Mouse (Mus musculus) embryonic facial prominence, embryonic 10.5 days (tissue): ENCODE measurements around the gene Nf1. TPM values are rescaled to one million over a fixed set of nuclear protein-coding genes. Genes with fewer than 3 reads are reported as not detected.
"Not testable (repeated sequence)": the region's sequence is repeated elsewhere in the genome, so short reads cannot be mapped to it uniquely, and the experiment has no call there.

ENCODE experiments used
- DNase-seq: peaks from one replicate; pipeline ENCODE4 v3.0.0-alpha.2; 2017; ENCODE audit warnings: low spot score
- H3K27ac ChIP-seq: fragments of 300-500 bp; sonication (generic); replicated peaks from 2 replicates; pipeline ENCODE4 v1.5.1; 2016; ENCODE audit warnings: mild to moderate bottlenecking
- H3K27me3 ChIP-seq: fragments of 300-500 bp; sonication (generic); replicated peaks from 2 replicates; pipeline ENCODE4 v1.6.1; 2016; ENCODE audit warnings: low read depth, mild to moderate bottlenecking; ENCODE audit not compliant: poor library complexity, severe bottlenecking
- H3K36me3 ChIP-seq: fragments of 300-500 bp; sonication (generic); replicated peaks from 2 replicates; pipeline ENCODE4 v1.6.1; 2016; ENCODE audit warnings: mild to moderate bottlenecking, moderate library complexity
- H3K4me1 ChIP-seq: fragments of 300-500 bp; sonication (generic); 2 replicates; pipeline ENCODE4 v1.6.1; 2016
- H3K4me3 ChIP-seq: fragments of 300-500 bp; sonication (generic); 2 replicates; pipeline ENCODE4 v1.5.1; 2016; ENCODE audit warnings: mild to moderate bottlenecking, moderate library complexity
- H3K9me3 ChIP-seq: fragments of 300-500 bp; sonication (generic); 2 replicates; pipeline ENCODE4 v1.6.1; 2016; ENCODE audit warnings: mild to moderate bottlenecking
- WGBS: fragments of 180-500 bp; shearing (Covaris S2); methylation state at CpG from one replicate; pipeline ENCODE4 v1.1.7; 2016; 5-methylcytosine and 5-hydroxymethylcytosine counted together
- polyA plus RNA-seq: library from polyadenylated mRNA; unstranded; fragments of >200 nt; fragmentation: Nextera tagmentation; extraction: Ambion mirVana; gene quantifications from 2 replicates; pipeline ENCODE4 v1.2.1, GENCODE M21; 2016

The Nf1 gene
- 6.5 and 7.7 TPM in 2 replicates for polyA plus RNA-seq

DNA sequence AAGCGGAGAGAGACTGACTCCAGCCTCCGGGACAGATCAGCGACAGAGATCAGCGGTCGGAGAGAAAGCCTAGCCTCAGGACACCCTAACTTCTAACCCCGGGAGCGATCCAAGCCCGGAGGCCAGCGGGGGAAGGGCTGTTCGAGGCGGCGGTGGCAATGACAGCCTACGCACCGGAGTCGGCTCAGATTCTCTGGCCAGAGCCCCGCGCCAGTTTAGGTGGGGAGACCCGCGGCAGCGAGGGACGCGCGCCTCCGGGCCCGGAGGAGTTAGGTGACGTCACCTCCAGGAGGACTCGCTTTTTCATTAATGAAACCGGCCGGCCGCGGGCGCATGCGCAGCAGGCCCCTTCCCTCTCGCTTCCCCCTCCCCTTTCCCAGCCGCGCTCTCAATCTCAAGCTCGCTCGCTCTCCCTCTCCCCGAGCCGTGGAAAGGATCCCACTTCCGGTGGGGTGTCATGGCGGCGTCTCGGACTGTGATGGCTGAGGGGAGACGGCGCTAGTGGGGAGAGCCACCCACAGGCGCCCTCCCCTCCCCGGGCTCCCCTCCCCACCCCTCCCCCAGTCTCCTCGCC, at the start of gene Nf1:
Gene Nf1, plus strand, starts transcription at position 460 of the 574 bp plus-strand sequence.
- Histone ChIP-seq H3K36me3 (peaks cover 37% of the 10 kb centered on the region), H3K27ac (peak within 1 kb of the TSS; percentile 100), H3K4me1 (peaks cover 17% of the 10 kb centered on the region), H3K4me3 (peak within 1 kb of the TSS; percentile 100), H3K27me3 (0 out of 2 replicates have a peak, but pooled peaks cover 7% of the 10 kb centered on the region), H3K9me3 (peaks cover 6% of the 10 kb centered on the region; the same call in 1 of the 2 replicates)
- WGBS: under 1% methylated on average over 49 of the region's 49 CpGs
- peak; percentile 98 for DNase-seq

DNA sequence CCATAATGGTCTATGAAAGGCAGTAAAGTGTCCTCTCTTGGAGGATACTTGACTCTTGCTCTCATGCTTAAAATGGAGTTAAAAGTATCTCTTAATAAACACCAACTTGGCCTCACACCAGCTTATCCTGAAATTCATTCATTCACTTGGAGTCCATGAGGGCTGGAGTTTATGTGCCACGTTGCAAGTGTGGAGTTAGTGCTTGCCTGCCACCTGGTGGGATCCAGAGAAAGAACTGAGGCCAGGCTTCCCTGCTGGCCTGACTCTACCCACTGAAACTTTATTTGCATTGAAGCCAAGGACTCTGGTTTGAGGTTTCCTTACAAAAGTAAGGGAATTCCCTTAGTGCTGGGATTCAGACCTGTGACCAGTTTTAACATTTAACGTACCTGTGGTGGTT, 49.0 kb upstream of the Nf1 start:
- DNase-seq: peak; percentile 24
- Histone ChIP-seq H3K4me1 (peaks cover 13% of the 10 kb centered on the region), H3K9me3 (no peaks in the 10 kb centered on the region), H3K27ac (no peak overlapping the region), H3K4me3 (no peak overlapping the region), H3K36me3 (no peaks in the 10 kb centered on the region), H3K27me3 (no peaks in the 10 kb centered on the region)
- WGBS: 50% methylated on average over 2 of the region's 2 CpGs

DNA sequence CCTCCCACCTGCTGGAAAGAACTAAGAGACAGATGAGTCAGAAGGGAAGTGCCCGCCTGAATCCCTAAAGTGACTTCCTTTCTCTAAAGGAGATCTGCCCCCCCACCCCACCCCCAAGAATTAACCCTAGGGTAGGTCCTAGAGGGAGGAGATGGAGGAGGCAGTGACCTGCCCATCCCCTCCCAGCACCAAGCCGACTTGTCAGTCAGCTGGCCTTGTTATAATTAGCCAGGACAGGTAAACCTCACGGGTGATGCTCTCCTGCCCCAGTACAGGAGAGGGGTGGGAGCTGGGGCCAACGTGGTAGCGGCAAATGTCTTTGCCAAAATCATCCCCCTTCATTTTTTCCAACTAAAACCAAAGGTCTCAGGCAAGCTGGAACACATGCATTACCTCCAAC, 47.8 kb upstream of the Nf1 start:
- H3K4me3 ChIP-seq: no peak overlapping the region
- no peak overlapping the region for H3K27ac ChIP-seq
- no peaks in the 10 kb centered on the region for H3K9me3 ChIP-seq
- 69% methylated on average over 5 of the region's 5 CpGs for WGBS
- H3K36me3 ChIP-seq: no peaks in the 10 kb centered on the region
- H3K27me3 ChIP-seq: no peaks in the 10 kb centered on the region
- H3K4me1 ChIP-seq: peaks cover 10% of the 10 kb centered on the region
- DNase-seq: no peak

DNA sequence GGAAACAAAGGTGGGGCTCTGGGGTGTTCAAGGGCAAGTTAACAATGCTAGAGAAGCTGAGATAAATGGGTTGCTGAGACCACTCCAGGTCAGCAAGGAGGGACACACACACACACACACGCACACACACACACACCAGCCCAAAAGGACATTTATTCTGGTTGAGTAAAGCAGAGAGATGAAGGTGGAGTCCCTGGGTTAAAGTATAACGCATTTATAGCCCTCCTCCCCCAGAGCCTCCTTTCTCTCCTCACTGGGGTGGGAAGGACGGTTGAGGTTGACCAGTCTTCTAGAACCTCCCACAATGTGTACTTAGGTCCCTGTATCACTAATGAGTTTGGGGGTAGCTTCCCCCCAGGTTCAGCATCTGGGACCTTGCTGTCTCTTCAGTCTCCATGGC, 47.4 kb upstream of the Nf1 start:
- Histone ChIP-seq H3K4me1 (peaks cover 8% of the 10 kb centered on the region), H3K9me3 (no peaks in the 10 kb centered on the region), H3K27me3 (no peaks in the 10 kb centered on the region), H3K36me3 (no peaks in the 10 kb centered on the region), H3K4me3 (no peak overlapping the region), H3K27ac (no peak overlapping the region)
- DNase-seq: no peak
- WGBS: 83% methylated on average over 3 of the region's 3 CpGs

DNA sequence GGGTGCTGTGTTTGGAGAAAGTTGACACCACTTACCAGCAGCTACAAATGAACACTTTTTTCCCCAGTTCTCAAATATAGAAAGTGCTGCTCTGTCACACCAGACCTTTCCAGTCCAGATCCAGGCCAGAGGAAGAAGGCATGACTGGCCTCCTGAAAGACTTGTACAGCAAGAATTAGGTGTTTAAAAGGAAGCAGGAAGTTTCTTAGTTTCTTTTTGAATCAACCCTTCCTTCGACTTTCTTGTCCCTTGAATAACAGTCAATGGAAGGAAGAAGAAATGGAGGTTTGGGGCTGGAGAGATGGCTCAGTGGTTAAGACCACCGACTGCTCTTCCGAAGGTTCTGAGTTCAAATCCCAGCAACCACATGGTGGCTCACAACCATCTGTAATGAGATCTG, 46.5 kb upstream of the Nf1 start:
- Histone ChIP-seq H3K9me3 (no peaks in the 10 kb centered on the region), H3K4me3 (no peak overlapping the region), H3K36me3 (no peaks in the 10 kb centered on the region), H3K4me1 (peaks cover 2% of the 10 kb centered on the region; the same call in 1 of the 2 replicates), H3K27ac (no peak overlapping the region), H3K27me3 (no peaks in the 10 kb centered on the region)
- no peak for DNase-seq
- WGBS: 88% methylated on average over 3 of the region's 3 CpGs

DNA sequence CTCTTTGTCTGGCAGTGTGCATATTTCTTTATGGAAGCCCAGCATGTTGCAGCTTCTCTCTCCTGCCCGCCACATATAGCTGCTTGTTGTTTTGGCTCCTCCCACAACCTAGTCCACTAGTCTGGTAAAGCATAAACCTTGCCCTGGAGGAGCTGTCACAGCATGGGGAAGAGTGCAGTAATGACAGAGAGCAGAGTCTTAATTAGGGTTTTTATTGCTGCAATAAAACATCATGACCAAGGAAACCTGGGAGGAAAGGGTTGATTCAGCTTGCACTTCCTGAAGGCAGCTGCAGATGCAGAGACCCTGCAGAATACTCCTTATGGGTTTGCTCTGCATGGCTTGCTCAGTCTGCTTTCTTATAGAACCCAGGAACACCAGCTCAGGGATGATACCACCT, 45.5 kb upstream of the Nf1 start:
- Histone ChIP-seq H3K4me3 (no peak overlapping the region), H3K27ac (no peak overlapping the region), H3K4me1 (no peaks in the 10 kb centered on the region), H3K9me3 (no peaks in the 10 kb centered on the region), H3K27me3 (no peaks in the 10 kb centered on the region), H3K36me3 (no peaks in the 10 kb centered on the region)
- 55% methylated on average over 1 of the region's 1 CpGs for WGBS
- DNase-seq: no peak

DNA sequence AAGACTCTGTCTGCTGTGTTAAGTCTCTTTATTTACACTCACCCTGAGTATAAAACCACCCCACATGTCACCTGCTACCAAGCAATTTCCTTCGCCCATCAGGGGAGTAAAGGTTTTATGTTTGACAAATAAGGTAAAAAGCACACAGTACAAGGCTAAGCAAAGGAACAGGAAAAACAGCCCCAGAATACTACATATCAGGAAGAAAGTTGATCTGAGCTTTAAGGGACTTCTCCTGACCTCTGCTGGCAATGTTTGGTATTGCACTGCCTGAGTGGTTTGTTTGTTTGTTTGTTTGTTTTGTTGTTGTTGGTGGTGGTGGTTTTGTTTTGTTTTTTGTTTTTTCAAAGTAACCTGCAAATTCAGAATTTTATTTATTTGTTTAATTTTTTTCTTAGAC, 43.3 kb upstream of the Nf1 start:
- H3K27ac ChIP-seq: no peak overlapping the region
- no peaks in the 10 kb centered on the region for H3K9me3 ChIP-seq
- H3K27me3 ChIP-seq: no peaks in the 10 kb centered on the region
- whole genome bisulfite sequencing: 41% methylated on average over 1 of the region's 1 CpGs
- H3K4me3 ChIP-seq: no peak overlapping the region
- peak; percentile 35 for DNase-seq
- no peaks in the 10 kb centered on the region for H3K36me3 ChIP-seq
- H3K4me1 ChIP-seq: no peaks in the 10 kb centered on the region

DNA sequence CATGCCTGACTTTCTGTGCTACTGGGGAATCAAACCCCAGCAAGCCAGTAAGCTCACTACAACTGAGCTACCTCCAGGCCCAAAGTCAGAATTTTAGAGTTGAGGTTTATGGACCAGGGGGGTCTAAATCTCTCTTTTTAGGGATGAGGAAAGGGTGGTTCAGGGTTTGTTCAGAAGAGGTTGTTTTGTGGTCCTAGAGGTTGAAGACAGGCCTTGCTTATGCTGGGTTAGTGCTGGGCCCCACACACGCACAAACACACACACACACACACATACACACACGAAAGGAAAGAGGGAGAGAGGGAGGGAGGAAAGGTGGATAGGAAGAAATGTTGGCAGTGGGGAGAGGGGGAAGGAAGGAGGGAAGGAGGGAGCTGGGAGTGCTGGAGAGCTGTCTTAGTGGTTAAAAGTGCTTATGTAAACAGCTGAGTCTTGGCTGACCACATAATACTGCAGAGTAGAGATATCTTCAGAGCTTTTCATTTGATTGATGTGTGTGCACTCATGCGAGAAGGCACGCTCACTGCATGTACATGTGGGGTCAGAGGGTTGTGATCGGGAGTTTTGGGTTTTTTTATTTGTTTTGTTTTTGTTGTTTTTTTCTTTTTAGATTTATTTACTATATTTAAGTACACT, 42.5 kb upstream of the Nf1 start, which contains the start of gene Gm9964:
Gene Gm9964, minus strand, starts transcription at position 51 of the 636 bp plus-strand sequence.
- WGBS: 89% methylated on average over 5 of the region's 5 CpGs
- H3K36me3 ChIP-seq: no peaks in the 10 kb centered on the region

DNA sequence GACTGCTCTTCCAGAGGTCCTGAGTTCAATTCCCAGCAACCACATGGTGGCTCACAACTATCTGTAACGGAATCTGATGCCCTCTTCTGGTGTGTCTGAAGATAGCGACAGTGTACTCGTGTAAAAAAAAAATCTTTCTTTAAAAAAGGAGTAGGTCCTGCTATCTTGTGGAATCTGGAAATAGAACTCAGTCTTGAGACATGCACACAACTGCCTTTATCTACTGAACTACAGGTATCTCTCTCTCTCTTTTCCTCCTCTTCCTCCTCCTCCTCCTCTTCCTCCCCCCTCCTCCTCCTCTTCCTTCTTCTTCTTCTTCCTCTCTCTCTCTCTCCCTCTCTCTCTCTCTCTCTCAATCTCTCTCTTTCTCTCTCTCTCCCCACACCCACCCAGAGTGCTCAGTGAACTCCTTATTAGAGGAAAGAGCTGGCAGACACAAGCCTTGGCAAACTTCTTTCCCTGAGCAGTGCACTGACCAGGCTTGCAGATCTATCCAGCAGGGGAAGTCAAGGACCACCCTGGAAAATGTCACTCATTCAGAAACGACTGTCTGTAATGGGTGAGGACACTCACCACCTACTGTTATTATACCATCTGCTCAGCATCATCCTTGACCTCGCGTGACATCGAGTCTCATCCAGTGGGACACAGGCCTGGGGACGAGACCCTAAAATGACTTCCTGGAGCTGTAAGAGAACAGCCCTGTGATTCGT, 39.6 kb upstream of the Nf1 start:
- WGBS: 79% methylated on average over 9 of the region's 9 CpGs
- DNase-seq: no peak
- Histone ChIP-seq H3K36me3 (no peaks in the 10 kb centered on the region), H3K27me3 (no peaks in the 10 kb centered on the region), H3K4me1 (no peaks in the 10 kb centered on the region), H3K4me3 (no peak overlapping the region), H3K27ac (no peak overlapping the region), H3K9me3 (no peaks in the 10 kb centered on the region)

More for the DNA sequence above, 42.5 kb upstream of the Nf1 start, which contains the start of gene Gm9964:
- Histone ChIP-seq H3K4me3 (no peak within 1 kb of the TSS), H3K27ac (no peak within 1 kb of the TSS), H3K27me3 (no peaks in the 10 kb centered on the region), H3K4me1 (no peaks in the 10 kb centered on the region), H3K9me3 (no peaks in the 10 kb centered on the region)
- DNase-seq: no peak

DNA sequence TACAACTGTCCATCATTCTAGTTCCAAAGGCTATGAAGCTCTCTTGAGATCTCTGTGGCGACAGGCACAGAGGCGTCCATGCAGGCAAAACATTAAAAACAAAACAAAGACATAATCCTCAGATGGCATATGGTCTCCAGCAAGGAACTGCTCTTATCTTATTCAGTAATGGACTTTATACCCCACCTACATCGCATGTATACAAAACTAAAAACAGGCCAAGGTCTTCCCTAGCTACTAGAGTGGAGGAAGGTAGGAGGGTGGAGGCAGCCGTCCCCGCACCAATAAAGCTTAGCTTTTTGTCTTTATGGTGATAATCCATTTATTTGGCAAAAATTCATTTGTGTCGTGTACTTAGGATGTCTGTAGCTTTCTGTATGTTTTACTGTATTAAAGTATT, 36.4 kb upstream of the Nf1 start:
- Histone ChIP-seq H3K4me1 (peaks cover 24% of the 10 kb centered on the region), H3K4me3 (no peak overlapping the region), H3K27me3 (no peaks in the 10 kb centered on the region), H3K9me3 (no peaks in the 10 kb centered on the region), H3K36me3 (no peaks in the 10 kb centered on the region), H3K27ac (no peak overlapping the region)
- no peak for DNase-seq
- 86% methylated on average over 6 of the region's 6 CpGs for WGBS

DNA sequence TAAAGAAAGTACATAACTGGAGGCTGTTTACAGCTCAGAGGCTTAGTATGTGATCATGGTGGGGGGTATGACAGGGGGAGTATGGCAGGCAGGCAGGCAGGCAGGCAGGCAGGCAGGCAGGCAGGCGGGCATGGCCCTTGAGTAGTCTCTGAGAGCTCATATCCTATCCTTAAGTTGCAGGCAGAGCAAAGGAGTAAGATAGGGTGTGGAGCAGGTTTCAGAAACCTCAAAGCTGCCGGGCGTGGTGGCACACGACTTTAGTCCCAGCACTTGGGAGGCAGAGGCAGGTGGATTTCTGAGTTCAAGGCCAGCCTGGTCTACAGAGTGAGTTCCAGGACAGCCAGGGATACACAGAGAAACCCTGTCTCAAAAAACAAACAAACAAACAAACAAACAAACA, 35.2 kb upstream of the Nf1 start:
- 89% methylated on average over 4 of the region's 4 CpGs for WGBS

DNA sequence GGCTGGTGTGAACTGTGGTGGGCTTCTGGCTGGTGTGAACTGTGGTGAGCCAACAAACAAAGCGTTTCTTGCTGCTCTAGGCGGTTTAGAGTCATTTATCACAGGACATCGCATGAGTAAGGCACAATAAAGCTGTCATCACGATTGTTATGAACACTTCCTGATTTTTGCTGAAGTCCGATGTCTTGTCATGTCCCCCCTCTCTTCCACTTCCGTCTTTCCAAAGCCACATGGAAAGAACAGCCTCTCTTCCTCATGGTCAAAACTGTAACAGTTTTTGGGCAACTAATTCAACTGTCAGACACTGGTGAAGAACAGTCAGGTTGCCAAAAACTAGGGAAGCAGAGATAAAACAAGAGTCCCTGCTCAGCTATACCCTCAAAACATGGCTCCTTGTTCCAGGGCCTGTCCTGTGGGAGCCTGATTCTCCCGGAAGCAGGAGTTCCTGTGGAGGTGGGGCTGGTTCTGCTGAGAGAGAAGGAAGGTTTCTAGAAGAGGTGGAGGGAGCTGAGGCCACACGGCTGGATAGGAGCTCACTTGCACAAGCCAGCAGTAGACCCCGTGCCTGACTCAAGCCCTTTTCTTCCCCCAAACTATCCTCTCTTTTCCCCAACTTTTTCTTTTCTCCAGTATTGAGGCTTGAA, 33.7 kb upstream of the Nf1 start:
- 81% methylated on average over 9 of the region's 9 CpGs for WGBS
- Histone ChIP-seq H3K4me1 (peaks cover 28% of the 10 kb centered on the region), H3K4me3 (no peak overlapping the region), H3K9me3 (no peaks in the 10 kb centered on the region), H3K27ac (peak overlapping the region; percentile 82), H3K36me3 (no peaks in the 10 kb centered on the region), H3K27me3 (no peaks in the 10 kb centered on the region)
- no peak for DNase-seq

More for the DNA sequence above, 35.2 kb upstream of the Nf1 start:
- H3K36me3 ChIP-seq, DNase-seq, H3K27me3 ChIP-seq, H3K9me3 ChIP-seq, H3K4me3 ChIP-seq, H3K27ac ChIP-seq: not testable (repeated sequence)
- peaks cover 28% of the 10 kb centered on the region for H3K4me1 ChIP-seq
